Mouse (Mus musculus) heart, postnatal 10 days (tissue): ENCODE measurements around the gene Sec14l2. TPM values are rescaled to one million over a fixed set of nuclear protein-coding genes. Genes with fewer than 3 reads are reported as not detected.
"Not testable (repeated sequence)": the region's sequence is repeated elsewhere in the genome, so short reads cannot be mapped to it uniquely, and the experiment has no call there.

Experiments
- DNase-seq, 2 experiments: peaks; one replicate each; pipeline ENCODE4 v3.0.0; 2021
- intact Hi-C: fragments of 180-260 bp; cut with DNase I; formaldehyde crosslinking; loops from one replicate; pipeline ENCODE4 v1.15.1; 2025
- total RNA-seq, 2 experiments: library from RNA; stranded (reverse); gene quantifications; 2 replicates each; pipeline ENCODE4 v1.2.3; 2021

Sec14l2 gene
- total RNA-seq, 2 experiments from 2014 or later = 1.3 to 1.4 TPM

- DNase-seq, intact Hi-C loops: not testable (repeated sequence)
Measured at GRCm38 (mm10) chr11:4107901-4108300, 15.3 kb downstream of the Sec14l2 start.

- intact Hi-C loops = no loop called here
- no peak for DNase-seq
Measured at GRCm38 (mm10) chr11:4105444-4105843, 17.8 kb downstream of the Sec14l2 start.

GRCm38 (mm10) chr11:4104989-4105388 is 18.2 kb downstream of the Sec14l2 start:
- intact Hi-C loops = no loop called here
- no peak for DNase-seq

GRCm38 (mm10) chr11:4103522-4103921 is 19.7 kb downstream of the Sec14l2 start:
- no peak for DNase-seq
- intact Hi-C loops = no loop called here

- DNase-seq = no peak
- intact Hi-C loops = no loop called here
Measured at GRCm38 (mm10) chr11:4101851-4102250, 21.4 kb downstream of the Sec14l2 start.

GRCm38 (mm10) chr11:4099447-4099846 is 23.8 kb downstream of the Sec14l2 start:
- intact Hi-C loops = no loop called here
- DNase-seq = no peak

GRCm38 (mm10) chr11:4098816-4099215 is 24.4 kb downstream of the Sec14l2 start:
- intact Hi-C loops = no loop called here

GRCm38 (mm10) chr11:4098120-4098519 is 25.1 kb downstream of the Sec14l2 start:
- intact Hi-C loops = no loop called here
- DNase-seq = no peak

More at GRCm38 (mm10) chr11:4098816-4099215, 24.4 kb downstream of the Sec14l2 start:
- DNase-seq = no peak

GRCm38 (mm10) chr11:4097091-4097621 is 26.1 kb downstream of the Sec14l2 start:
- intact Hi-C loops = no loop called here
- no peak for DNase-seq

- intact Hi-C loops = no loop called here
- peak; percentile 98 to 99 for DNase-seq
Measured at GRCm38 (mm10) chr11:4096054-4096984, 26.9 kb downstream of the Sec14l2 start.

- intact Hi-C loops = no loop called here
- peak; percentile 79 for DNase-seq
Measured at GRCm38 (mm10) chr11:4095171-4096053, 27.8 kb downstream of the Sec14l2 start, which contains the start of gene Mtfp1. Mtfp1 (minus strand) TSS chr11:4095445.

GRCm38 (mm10) chr11:4094378-4095170 is 28.6 kb downstream of the Sec14l2 start:
- peak; percentile 73 to 83 for DNase-seq
- intact Hi-C loops = no loop called here

GRCm38 (mm10) chr11:4093459-4094377 is 29.5 kb downstream of the Sec14l2 start:
- no peak for DNase-seq
- intact Hi-C loops = no loop called here

GRCm38 (mm10) chr11:4087267-4087666 is 35.9 kb downstream of the Sec14l2 start:
- intact Hi-C loops = no loop called here
- no peak for DNase-seq

GRCm38 (mm10) chr11:4086246-4086645 is 37.0 kb downstream of the Sec14l2 start:
- intact Hi-C loops = no loop called here
- DNase-seq = no peak

- peak; percentile 68 to 83 for DNase-seq
Measured at GRCm38 (mm10) chr11:4083316-4084078, 39.7 kb downstream of the Sec14l2 start.

GRCm38 (mm10) chr11:4080219-4080618 is 43.0 kb downstream of the Sec14l2 start:
- intact Hi-C loops = no loop called here
- DNase-seq = peak; percentile 43 to 59

More at GRCm38 (mm10) chr11:4083316-4084078, 39.7 kb downstream of the Sec14l2 start:
- intact Hi-C loops = loop anchor here (1.0 kb wide), 2 partner anchors 30 to 82 kb away; no protein-coding TSS in a partner anchor

- no peak for DNase-seq
- intact Hi-C loops = no loop called here
Measured at GRCm38 (mm10) chr11:4078267-4078933, 44.8 kb downstream of the Sec14l2 start.
